Mouse (Mus musculus) 416B (cell line): ENCODE results near the gene Nelfe.

Experiments
- DNase-seq: peaks from one replicate; pipeline ENCODE4 v3.0.0; 2011; ENCODE audit warnings: low read depth

The Nelfe gene

DNA sequence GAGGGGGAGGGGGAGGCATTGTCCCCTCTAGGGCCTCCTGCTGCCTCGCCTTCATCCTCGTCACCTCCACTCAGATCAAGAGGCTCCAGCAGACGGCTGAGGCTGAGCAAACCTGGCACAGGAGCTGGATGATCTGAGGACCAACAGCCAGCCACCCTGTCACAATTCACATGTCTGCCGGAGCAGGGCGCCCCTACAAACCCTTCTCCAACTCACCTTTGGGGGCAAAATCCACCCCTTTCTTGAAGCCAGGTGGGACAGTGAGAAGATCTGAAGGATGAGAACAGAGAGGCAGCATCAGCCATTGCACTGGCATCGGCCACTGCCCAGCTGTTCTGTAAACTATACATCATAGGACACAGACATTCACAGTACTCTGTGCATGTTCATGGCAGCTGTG, 3.0 kb upstream of the Nelfe start:
- no peak for DNase-seq

DNA sequence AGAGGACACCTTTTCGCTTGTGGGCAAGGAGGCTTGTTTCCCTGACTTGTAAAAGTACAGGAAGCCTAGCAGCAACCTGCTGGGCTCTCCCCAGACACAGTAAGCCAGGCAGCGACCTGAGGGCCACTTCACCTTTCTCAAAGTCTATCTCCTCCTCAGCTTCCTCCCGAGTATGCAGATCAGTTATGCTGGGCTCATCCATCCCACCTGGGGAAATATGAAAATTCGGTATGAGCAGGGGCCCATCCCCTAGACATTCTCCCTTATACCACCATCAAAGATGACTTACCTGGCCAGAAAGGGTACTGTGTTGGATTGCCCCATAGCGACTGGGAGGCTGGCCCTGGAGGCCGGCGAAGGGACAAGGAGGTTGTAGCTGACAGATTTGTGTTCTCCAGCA, 2.6 kb upstream of the Nelfe start:
- DNase-seq = no peak

- peak; percentile 34 for DNase-seq
Observed at GRCm38 (mm10) chr17:34850517-34851125, 430 bp downstream of the Nelfe start.

DNA sequence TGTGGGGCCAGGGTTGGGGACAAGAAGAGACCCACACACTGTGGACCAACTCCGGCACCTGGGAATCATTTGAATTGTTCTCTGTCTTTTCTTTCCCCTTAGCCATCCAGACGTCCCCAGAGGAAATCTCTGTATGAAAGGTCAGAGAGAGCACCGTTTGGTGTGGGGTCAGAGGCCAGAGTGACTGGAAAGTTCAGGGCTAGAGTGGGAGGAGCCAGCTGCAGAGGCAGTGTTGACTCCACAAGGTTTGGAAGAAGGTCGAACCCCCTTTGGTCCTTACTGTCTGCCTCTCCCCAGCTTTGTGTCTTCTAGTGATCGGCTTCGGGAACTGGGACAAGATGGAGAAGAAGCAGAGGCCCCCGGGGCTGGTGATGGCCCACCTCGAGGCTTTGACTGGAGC, 3.3 kb downstream of the Nelfe start:
- no peak for DNase-seq

GRCm38 (mm10) chr17:34854761-34855160, 4.6 kb downstream of the Nelfe start:
- DNase-seq = no peak

DNA sequence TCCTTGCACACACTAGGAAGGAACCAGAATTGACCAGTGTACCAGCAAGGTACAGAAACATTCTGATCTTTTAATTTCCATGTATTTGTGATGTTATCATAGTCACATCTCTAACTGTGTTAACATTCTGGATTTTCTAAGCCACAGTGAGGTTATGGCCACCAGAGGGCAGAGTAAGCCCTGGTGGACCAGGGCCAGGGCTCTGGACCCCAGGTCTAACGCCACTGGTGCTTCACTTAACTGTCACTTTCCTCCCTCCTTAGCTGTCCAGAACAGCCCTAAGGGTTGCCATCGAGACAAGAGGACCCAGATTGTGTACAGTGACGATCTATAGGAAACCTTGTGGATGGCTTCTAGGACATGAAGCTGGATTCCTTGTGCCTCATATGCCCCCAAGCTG, 5.6 kb downstream of the Nelfe start:
- DNase-seq = peak; percentile 56

DNA sequence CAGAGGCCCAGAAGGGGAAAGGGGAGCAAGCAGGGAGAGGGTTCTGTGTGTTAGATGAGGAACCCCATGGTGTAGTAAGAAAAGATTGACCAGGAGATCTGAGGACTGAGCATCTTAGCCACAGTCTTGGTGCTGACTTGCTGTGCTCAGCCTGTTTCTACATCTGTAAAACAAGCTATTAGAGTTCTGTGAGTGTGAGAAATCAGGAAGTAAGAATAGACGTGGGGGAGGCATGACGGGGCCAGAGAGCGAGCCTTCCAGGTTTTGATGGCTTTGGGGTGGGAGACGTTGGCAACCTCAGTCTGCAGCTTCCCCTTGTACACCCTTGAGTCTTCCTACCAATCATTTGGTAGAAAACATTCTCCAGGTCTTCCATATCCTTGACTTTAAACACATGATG, 8.5 kb downstream of the Nelfe start:
- DNase-seq = no peak

DNA sequence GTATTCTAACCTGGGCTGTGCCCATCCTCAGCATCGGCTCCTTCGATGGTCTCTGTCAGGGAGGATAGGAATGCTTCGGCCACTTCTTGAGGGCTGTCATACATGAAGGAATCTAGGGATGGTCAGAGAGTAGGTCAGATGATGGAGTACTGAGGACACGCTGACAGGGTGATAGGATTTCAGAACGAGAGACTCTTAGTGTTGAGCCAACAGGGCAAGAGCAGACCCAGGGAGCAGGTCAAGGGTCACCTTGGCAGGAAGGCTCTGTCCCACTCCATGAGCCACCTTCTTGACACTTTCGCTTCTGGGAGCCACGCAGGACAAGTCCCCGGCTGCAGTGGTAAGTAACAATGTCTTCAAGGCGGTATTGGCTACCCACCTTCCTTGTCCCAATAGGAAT, 10.3 kb downstream of the Nelfe start:
- DNase-seq = no peak

DNA sequence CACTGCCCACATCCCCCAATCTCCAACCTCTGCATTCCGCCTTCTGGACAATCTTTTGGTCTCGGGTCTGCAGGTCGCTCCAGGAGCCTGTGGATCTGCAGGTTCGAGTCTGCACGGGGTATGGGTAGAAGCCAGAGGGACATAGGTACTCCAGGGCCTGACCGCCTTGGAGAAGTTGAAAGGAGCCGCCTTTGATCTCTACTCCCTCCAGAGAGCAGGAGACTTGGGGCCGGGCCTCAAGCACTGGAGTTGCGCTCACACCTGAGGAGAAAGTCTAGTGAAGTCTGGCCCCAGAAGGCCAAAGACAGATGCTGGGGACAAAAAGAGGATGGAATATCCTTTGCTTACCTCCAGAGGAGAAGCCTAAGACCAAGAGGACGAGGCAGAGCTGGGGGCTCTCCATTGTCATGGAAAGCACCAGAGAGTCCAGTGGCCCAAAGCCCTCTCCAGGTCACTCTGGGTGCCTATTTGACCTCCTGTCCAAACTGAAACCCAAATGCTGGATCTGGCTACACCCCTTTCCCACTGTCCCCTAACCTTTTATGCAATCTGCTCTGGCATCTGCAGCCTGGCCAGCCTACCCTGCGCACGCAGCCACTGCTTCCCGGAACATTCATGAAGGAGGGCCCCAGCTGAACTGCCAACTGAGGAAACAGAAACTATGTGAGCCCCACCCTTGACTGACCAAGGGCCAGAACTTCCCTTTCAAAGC, 11.7 kb downstream of the Nelfe start:
- no peak for DNase-seq

GRCm38 (mm10) chr17:34862416-34863081, 12.4 kb downstream of the Nelfe start, which contains the start of gene Cfb:
Cfb (minus strand) TSS chr17:34862518.
- no peak for DNase-seq

GRCm38 (mm10) chr17:34865981-34866380, 15.8 kb downstream of the Nelfe start:
- no peak for DNase-seq

GRCm38 (mm10) chr17:34874321-34874720, 24.1 kb downstream of the Nelfe start:
- DNase-seq = peak; percentile 38

- peak; percentile 44 for DNase-seq
Observed at GRCm38 (mm10) chr17:34879336-34879879, 29.2 kb downstream of the Nelfe start, which contains the start of gene Zbtb12. Zbtb12 (plus strand) TSS chr17:34879483.

DNA sequence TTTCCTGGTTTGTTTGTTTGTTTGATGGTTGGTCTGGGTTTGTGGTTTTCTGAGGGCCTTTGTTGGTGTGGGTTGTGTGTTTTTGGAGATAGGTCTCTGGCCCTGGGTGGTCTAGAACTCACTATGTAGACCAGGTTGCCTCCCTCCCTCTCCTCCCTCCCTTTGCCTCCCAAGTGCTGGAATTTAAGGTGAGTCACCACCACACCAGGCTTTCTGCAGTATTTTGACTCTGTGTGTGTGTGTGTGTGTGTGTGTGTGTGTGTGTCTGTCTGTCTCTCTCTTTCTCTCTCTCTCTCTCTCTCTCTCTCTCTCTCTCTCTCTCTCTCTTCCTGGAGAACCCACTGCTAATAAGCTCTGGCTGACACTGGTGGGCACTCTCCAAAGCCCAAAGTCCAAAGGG, 31.0 kb downstream of the Nelfe start:
- DNase-seq = no peak

GRCm38 (mm10) chr17:34881683-34882310, 31.6 kb downstream of the Nelfe start, which contains the start of gene Gm20547:
Gm20547 (minus strand) TSS chr17:34882042.
- no peak for DNase-seq

DNA sequence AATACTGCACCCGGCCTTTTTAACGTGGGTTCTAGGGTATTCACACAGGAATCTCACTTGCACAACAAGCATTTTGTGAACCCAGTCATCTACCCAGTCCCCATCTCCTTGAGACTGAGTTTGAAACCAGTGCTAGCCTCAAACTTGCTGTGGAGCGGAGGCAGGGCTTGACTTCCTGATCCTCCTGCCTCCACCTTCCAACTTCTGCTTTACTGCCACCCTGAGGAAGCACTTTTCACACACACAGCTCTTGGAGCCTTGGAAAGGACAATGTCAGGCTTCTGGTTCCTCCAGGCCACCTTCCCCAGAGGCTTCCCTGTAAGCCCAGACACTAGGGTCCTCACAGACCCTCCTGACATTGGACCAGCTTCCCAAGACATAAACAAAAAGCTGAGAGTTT, 33.1 kb downstream of the Nelfe start:
- DNase-seq = peak; percentile 37

- DNase-seq = no peak
Observed at GRCm38 (mm10) chr17:34884704-34885103, 34.5 kb downstream of the Nelfe start.

- no peak for DNase-seq
Observed at GRCm38 (mm10) chr17:34885615-34886014, 35.4 kb downstream of the Nelfe start.

DNA sequence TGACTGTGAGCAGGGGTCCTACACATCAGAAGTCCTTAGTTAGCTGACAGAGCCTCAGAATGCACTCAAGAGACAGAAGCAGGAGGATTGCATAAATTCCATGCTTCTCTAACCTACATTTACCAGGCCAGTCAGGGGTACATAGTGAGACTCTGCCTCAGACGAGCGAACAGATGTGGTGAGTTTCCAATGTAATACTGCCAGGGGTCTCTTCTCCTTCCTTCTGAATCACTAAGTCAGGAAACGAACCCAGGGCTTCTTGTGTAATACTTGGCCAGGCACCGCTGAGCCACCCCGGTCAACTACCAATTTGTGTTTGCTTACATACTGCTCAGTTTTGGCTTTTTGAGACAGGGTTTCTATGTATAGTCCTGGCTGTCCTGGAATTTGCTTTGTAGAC, 37.8 kb downstream of the Nelfe start:
- peak; percentile 75 for DNase-seq

DNA sequence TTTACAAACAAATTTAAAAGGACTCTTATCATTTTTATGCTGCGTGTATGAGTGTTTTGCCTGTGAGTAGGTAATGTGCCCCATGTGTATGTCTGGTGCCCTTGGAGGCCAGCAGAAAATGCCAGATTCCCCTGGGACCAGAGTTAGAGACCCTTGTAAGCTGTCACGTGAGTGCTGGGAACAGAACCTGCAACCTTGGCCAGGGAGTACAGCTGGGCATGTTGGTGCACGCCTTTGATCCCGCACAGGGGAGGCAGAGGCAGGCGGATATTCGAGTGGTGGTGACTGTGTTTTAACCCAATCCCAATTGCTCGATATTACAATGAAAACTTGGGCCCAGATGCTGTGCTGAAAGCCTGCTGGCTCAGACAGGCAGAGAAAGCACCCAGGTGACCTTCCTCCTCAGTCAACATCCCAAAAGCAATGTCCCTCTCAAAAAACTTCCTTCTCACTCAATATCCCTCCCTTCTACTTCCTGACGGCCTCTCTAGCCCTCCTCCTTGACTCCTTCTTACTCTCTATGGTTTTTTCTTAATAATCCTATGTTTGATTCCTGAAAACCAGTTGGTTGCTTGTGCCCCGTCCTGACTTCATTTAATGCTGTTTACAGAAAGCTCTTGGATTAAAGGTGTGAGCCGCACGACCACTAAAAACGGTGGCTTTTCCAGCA, 40.0 kb downstream of the Nelfe start:
- DNase-seq = no peak

DNA sequence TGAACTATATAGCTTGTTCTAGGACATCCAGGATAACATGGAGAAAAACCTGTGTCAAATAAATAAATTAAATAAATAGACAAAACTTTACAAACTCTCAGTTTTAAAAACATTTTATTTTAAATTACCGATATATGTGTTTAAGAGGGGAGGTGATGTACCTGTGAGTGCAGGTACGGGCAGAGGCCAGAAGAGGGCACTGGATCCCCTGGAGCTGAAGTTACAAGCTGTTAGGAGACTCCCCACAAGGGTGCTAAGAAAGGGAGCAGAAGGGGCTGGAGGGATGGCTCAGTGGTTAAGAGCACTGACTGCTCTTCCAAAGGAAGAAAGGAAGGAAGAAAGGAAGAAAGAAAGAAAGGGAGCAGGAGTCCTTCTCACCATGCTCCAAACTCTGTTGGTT, 41.2 kb downstream of the Nelfe start:
- peak; percentile 40 for DNase-seq
